Mouse (Mus musculus) layer of hippocampus, postnatal 36 days (tissue): ENCODE results near the gene Fgfr2. TPM values are rescaled to one million over a fixed set of nuclear protein-coding genes. Genes with fewer than 3 reads are reported as not detected.

Experiments
- DNase-seq, 2 experiments: peaks; one replicate each; pipeline ENCODE4 v3.0.0; 2022
- total RNA-seq, 2 experiments: library from RNA; stranded (reverse); gene quantifications; 2 replicates each; pipeline ENCODE4 v1.2.3; 2021

The Fgfr2 gene
- total RNA-seq, 2 experiments from 2014 or later, result 45.4 to 47.9 TPM

- no peak for DNase-seq
These were observed 2121.0 kb downstream of the Fgfr2 start for GRCm38 (mm10) chr7:131001976-131002726.

- DNase-seq, result no peak
These were observed 2129.2 kb downstream of the Fgfr2 start for GRCm38 (mm10) chr7:130993907-130994306.

- no peak for DNase-seq
These were observed 2131.9 kb downstream of the Fgfr2 start for GRCm38 (mm10) chr7:130991174-130991789.

GRCm38 (mm10) chr7:130989371-130989770 is 2133.8 kb downstream of the Fgfr2 start:
- no peak for DNase-seq

GRCm38 (mm10) chr7:130988146-130988545 is 2135.0 kb downstream of the Fgfr2 start:
- DNase-seq, result no peak

- no peak for DNase-seq
These were observed 2137.4 kb downstream of the Fgfr2 start for GRCm38 (mm10) chr7:130985716-130986115.

GRCm38 (mm10) chr7:130985193-130985592 is 2138.0 kb downstream of the Fgfr2 start:
- no peak for DNase-seq

GRCm38 (mm10) chr7:130984294-130984693 is 2138.9 kb downstream of the Fgfr2 start:
- DNase-seq, result no peak

- no peak for DNase-seq
These were observed 2140.3 kb downstream of the Fgfr2 start for GRCm38 (mm10) chr7:130982881-130983280.

GRCm38 (mm10) chr7:130982371-130982770 is 2140.8 kb downstream of the Fgfr2 start:
- no peak for DNase-seq

GRCm38 (mm10) chr7:130980130-130980529 is 2143.0 kb downstream of the Fgfr2 start:
- no peak for DNase-seq

GRCm38 (mm10) chr7:130978545-130978944 is 2144.6 kb downstream of the Fgfr2 start:
- DNase-seq, result no peak

GRCm38 (mm10) chr7:130977794-130978521 is 2145.2 kb downstream of the Fgfr2 start:
- DNase-seq, result peak; percentile 73 to 75

GRCm38 (mm10) chr7:130976305-130976935 is 2146.7 kb downstream of the Fgfr2 start:
- no peak for DNase-seq

- DNase-seq, result no peak
These were observed 2150.4 kb downstream of the Fgfr2 start for GRCm38 (mm10) chr7:130972767-130973166.

- DNase-seq, result no peak
These were observed 2153.6 kb downstream of the Fgfr2 start for GRCm38 (mm10) chr7:130969507-130969906.

- DNase-seq, result no peak
These were observed 2154.1 kb downstream of the Fgfr2 start for GRCm38 (mm10) chr7:130969076-130969475.

GRCm38 (mm10) chr7:130968537-130968936 is 2154.6 kb downstream of the Fgfr2 start:
- no peak for DNase-seq

GRCm38 (mm10) chr7:130967901-130968300 is 2155.2 kb downstream of the Fgfr2 start:
- no peak for DNase-seq

GRCm38 (mm10) chr7:130966876-130967275 is 2156.3 kb downstream of the Fgfr2 start:
- DNase-seq, result no peak

GRCm38 (mm10) chr7:130966451-130966850 is 2156.7 kb downstream of the Fgfr2 start:
- DNase-seq, result no peak

- peak in 1 of 2 experiments; percentile 57 for DNase-seq
These were observed 2157.2 kb downstream of the Fgfr2 start for GRCm38 (mm10) chr7:130965909-130966365.

GRCm38 (mm10) chr7:130965396-130965795 is 2157.8 kb downstream of the Fgfr2 start:
- no peak for DNase-seq
